Mouse (Mus musculus): ENCODE results near the gene Gja5. TPM values are rescaled to one million over a fixed set of nuclear protein-coding genes. Genes with fewer than 3 reads are reported as not detected.

The Gja5 gene
- total RNA-seq, 1 experiment: 0.13 TPM

DNA sequence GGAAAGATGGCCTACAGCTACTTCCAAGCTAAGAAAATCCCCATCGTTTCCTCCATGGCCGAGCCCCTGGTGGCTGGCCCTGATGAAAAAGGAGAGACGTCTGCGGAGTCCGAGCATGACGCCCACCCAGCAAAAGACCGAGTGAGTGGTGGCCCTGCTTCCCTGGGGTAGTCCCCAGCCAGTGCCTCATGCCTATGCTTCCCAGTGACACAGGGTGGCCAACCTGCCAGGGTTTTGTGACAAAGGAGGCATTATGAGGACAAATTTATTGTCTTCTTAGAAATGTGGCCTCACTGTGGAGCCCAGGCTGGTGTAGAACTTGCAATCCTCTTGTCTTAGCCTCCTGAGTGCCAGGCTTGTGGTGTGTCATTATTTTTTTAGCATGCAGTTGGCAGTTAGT, 35.4 kb upstream of the Gja5 start:
- in situ Hi-C loops (cut with MboI; ENCODE audit: low sequenced_read_pairs in 2 of 2, unreplicated experiment in 2 of 2): no loop called here
- Histone ChIP-seq H3K27ac (ENCODE audit: insufficient read depth, low read depth, low read length, poor library complexity, severe bottlenecking) (no peak overlapping the region), H3K4me1 (ENCODE audit: control insufficient read depth in 2 of 2, insufficient read depth in 2 of 2, low read length in 2 of 2, poor library complexity in 1 of 2) (no peaks in the 10 kb centered on the region), H3K9me3 (ENCODE audit: control insufficient read depth, insufficient read depth, low read depth, low read length) (no peaks in the 10 kb centered on the region), H3K9ac (ENCODE audit: insufficient read depth, low read depth, low read length, poor library complexity, severe bottlenecking) (no peak overlapping the region), H3K36me3 (ENCODE audit: control insufficient read depth, insufficient read depth, low read length, poor library complexity, severe bottlenecking) (peaks cover 29% of the 10 kb centered on the region), H3K4me3 (ENCODE audit: insufficient read depth in 1 of 2, low read depth in 1 of 2, low read length in 2 of 2, poor library complexity in 1 of 2, severe bottlenecking in 1 of 2) (no peak overlapping the region)
- no peak for TF ChIP-seq CHD2 (IDR thresholded peaks at IDR 0.05; ENCODE audit: low read depth, low read length)
- TF ChIP-seq HCFC1 (IDR thresholded peaks at IDR 0.05; ENCODE audit: borderline replicate concordance, insufficient read depth, low read length): no peak
- TF ChIP-seq ZC3H11A (IDR thresholded peaks at IDR 0.05; ENCODE audit: borderline replicate concordance, low read depth, low read length): no peak
- no peak for TF ChIP-seq ZNF384 (IDR thresholded peaks at IDR 0.05; ENCODE audit: low read depth, low read length)
- no peak for TF ChIP-seq MAFK (IDR thresholded peaks at IDR 0.05; ENCODE audit: insufficient read depth, low read depth, low read length)
- no peak for DNase-seq (ENCODE audit: low read depth, low spot score)

GRCm38 (mm10) chr3:96870270-96870669, 34.2 kb upstream of the Gja5 start:
- peaks cover 37% of the 10 kb centered on the region for H3K36me3 ChIP-seq (ENCODE audit: control insufficient read depth, insufficient read depth, low read length, poor library complexity, severe bottlenecking)
- no peak overlapping the region for H3K4me3 ChIP-seq (ENCODE audit: insufficient read depth in 1 of 2, low read depth in 1 of 2, low read length in 2 of 2, poor library complexity in 1 of 2, severe bottlenecking in 1 of 2)
- DNase-seq (ENCODE audit: low read depth, low spot score): no peak
- H3K27ac ChIP-seq (ENCODE audit: insufficient read depth, low read depth, low read length, poor library complexity, severe bottlenecking): no peak overlapping the region
- TF ChIP-seq MAFK (IDR thresholded peaks at IDR 0.05; ENCODE audit: insufficient read depth, low read depth, low read length) (no peak), CHD2 (IDR thresholded peaks at IDR 0.05; ENCODE audit: low read depth, low read length) (no peak), HCFC1 (IDR thresholded peaks at IDR 0.05; ENCODE audit: borderline replicate concordance, insufficient read depth, low read length) (no peak), ZNF384 (IDR thresholded peaks at IDR 0.05; ENCODE audit: low read depth, low read length) (no peak), ZC3H11A (IDR thresholded peaks at IDR 0.05; ENCODE audit: borderline replicate concordance, low read depth, low read length) (no peak)
- H3K9ac ChIP-seq (ENCODE audit: insufficient read depth, low read depth, low read length, poor library complexity, severe bottlenecking): no peak overlapping the region
- H3K4me1 ChIP-seq (ENCODE audit: control insufficient read depth in 2 of 2, insufficient read depth in 2 of 2, low read length in 2 of 2, poor library complexity in 1 of 2): no peaks in the 10 kb centered on the region
- in situ Hi-C loops (cut with MboI; ENCODE audit: low sequenced_read_pairs in 2 of 2, unreplicated experiment in 2 of 2): no loop called here
- no peaks in the 10 kb centered on the region for H3K9me3 ChIP-seq (ENCODE audit: control insufficient read depth, insufficient read depth, low read depth, low read length)

GRCm38 (mm10) chr3:96871070-96871469, 33.4 kb upstream of the Gja5 start:
- DNase-seq (ENCODE audit: low read depth, low spot score): no peak
- in situ Hi-C loops (cut with MboI; ENCODE audit: low sequenced_read_pairs in 2 of 2, unreplicated experiment in 2 of 2): no loop called here
- no peaks in the 10 kb centered on the region for H3K9me3 ChIP-seq (ENCODE audit: control insufficient read depth, insufficient read depth, low read depth, low read length)
- no peak overlapping the region; the same call in 1 of the 2 replicates for H3K27ac ChIP-seq (ENCODE audit: insufficient read depth, low read depth, low read length, poor library complexity, severe bottlenecking)
- no peaks in the 10 kb centered on the region for H3K4me1 ChIP-seq (ENCODE audit: control insufficient read depth in 2 of 2, insufficient read depth in 2 of 2, low read length in 2 of 2, poor library complexity in 1 of 2)
- peaks cover 40% of the 10 kb centered on the region for H3K36me3 ChIP-seq (ENCODE audit: control insufficient read depth, insufficient read depth, low read length, poor library complexity, severe bottlenecking)
- H3K4me3 ChIP-seq (ENCODE audit: insufficient read depth in 1 of 2, low read depth in 1 of 2, low read length in 2 of 2, poor library complexity in 1 of 2, severe bottlenecking in 1 of 2): no peak overlapping the region
- TF ChIP-seq CHD2 (IDR thresholded peaks at IDR 0.05; ENCODE audit: low read depth, low read length): no peak
- H3K9ac ChIP-seq (ENCODE audit: insufficient read depth, low read depth, low read length, poor library complexity, severe bottlenecking): no peak overlapping the region

- H3K9me3 ChIP-seq (ENCODE audit: control insufficient read depth, insufficient read depth, low read depth, low read length): no peaks in the 10 kb centered on the region
- no peak for DNase-seq (ENCODE audit: low read depth, low spot score)
- H3K4me3 ChIP-seq (ENCODE audit: insufficient read depth in 1 of 2, low read depth in 1 of 2, low read length in 2 of 2, poor library complexity in 1 of 2, severe bottlenecking in 1 of 2): no peak overlapping the region
- H3K4me1 ChIP-seq (ENCODE audit: control insufficient read depth in 2 of 2, insufficient read depth in 2 of 2, low read length in 2 of 2, poor library complexity in 1 of 2): no peaks in the 10 kb centered on the region
- no peak overlapping the region for H3K9ac ChIP-seq (ENCODE audit: insufficient read depth, low read depth, low read length, poor library complexity, severe bottlenecking)
- no peak for TF ChIP-seq HCFC1 (IDR thresholded peaks at IDR 0.05; ENCODE audit: borderline replicate concordance, insufficient read depth, low read length)
- TF ChIP-seq CHD2 (IDR thresholded peaks at IDR 0.05; ENCODE audit: low read depth, low read length): no peak
- TF ChIP-seq ZNF384 (IDR thresholded peaks at IDR 0.05; ENCODE audit: low read depth, low read length): no peak
- no peak for TF ChIP-seq ZC3H11A (IDR thresholded peaks at IDR 0.05; ENCODE audit: borderline replicate concordance, low read depth, low read length)
- no peak for TF ChIP-seq MAFK (IDR thresholded peaks at IDR 0.05; ENCODE audit: insufficient read depth, low read depth, low read length)
- in situ Hi-C loops (cut with MboI; ENCODE audit: low sequenced_read_pairs in 2 of 2, unreplicated experiment in 2 of 2): no loop called here
- H3K27ac ChIP-seq (ENCODE audit: insufficient read depth, low read depth, low read length, poor library complexity, severe bottlenecking): no peak overlapping the region; the same call in 1 of the 2 replicates
- H3K36me3 ChIP-seq (ENCODE audit: control insufficient read depth, insufficient read depth, low read length, poor library complexity, severe bottlenecking): peaks cover 43% of the 10 kb centered on the region
Observed at GRCm38 (mm10) chr3:96872501-96872900, 32.0 kb upstream of the Gja5 start.

- DNase-seq (ENCODE audit: low read depth, low spot score): no peak
- Histone ChIP-seq H3K36me3 (ENCODE audit: control insufficient read depth, insufficient read depth, low read length, poor library complexity, severe bottlenecking) (peaks cover 38% of the 10 kb centered on the region), H3K4me1 (ENCODE audit: control insufficient read depth in 2 of 2, insufficient read depth in 2 of 2, low read length in 2 of 2, poor library complexity in 1 of 2) (no peaks in the 10 kb centered on the region), H3K9ac (ENCODE audit: insufficient read depth, low read depth, low read length, poor library complexity, severe bottlenecking) (no peak overlapping the region), H3K4me3 (ENCODE audit: insufficient read depth in 1 of 2, low read depth in 1 of 2, low read length in 2 of 2, poor library complexity in 1 of 2, severe bottlenecking in 1 of 2) (no peak overlapping the region), H3K9me3 (ENCODE audit: control insufficient read depth, insufficient read depth, low read depth, low read length) (no peaks in the 10 kb centered on the region), H3K27ac (ENCODE audit: insufficient read depth, low read depth, low read length, poor library complexity, severe bottlenecking) (no peak overlapping the region)
- TF ChIP-seq CHD2 (IDR thresholded peaks at IDR 0.05; ENCODE audit: low read depth, low read length): no peak
- TF ChIP-seq HCFC1 (IDR thresholded peaks at IDR 0.05; ENCODE audit: borderline replicate concordance, insufficient read depth, low read length): no peak
- TF ChIP-seq MAFK (IDR thresholded peaks at IDR 0.05; ENCODE audit: insufficient read depth, low read depth, low read length): no peak
- no peak for TF ChIP-seq ZNF384 (IDR thresholded peaks at IDR 0.05; ENCODE audit: low read depth, low read length)
- TF ChIP-seq ZC3H11A (IDR thresholded peaks at IDR 0.05; ENCODE audit: borderline replicate concordance, low read depth, low read length): no peak
- in situ Hi-C loops (cut with MboI; ENCODE audit: low sequenced_read_pairs in 2 of 2, unreplicated experiment in 2 of 2): no loop called here
Observed at GRCm38 (mm10) chr3:96874808-96875571, 29.5 kb upstream of the Gja5 start.
